ENCODE assay signal across 9 mouse cellular contexts in genomic region chr14:55761163-55761562, GRCm38 (mm10). TPM values are rescaled to one million over a fixed set of nuclear protein-coding genes. Genes with fewer than 3 reads are reported as not detected.
DNase-seq lines count a peak whose midpoint lies in the region; ATAC-seq and TF ChIP-seq lines count a peak whose summit lies in the region.
"Had no signal": no experiment of that assay in that cellular context is flagged by ENCODE, and none has a peak within 500 bp of the region (broad histone marks: within the 10 kb centered on the region; RNA-seq: fewer than 3 reads in every experiment).

Ltb4r2 (plus strand) TSS chr14:55761428.

- ATAC-seq in heart, embryonic 11.5 days (replicated peaks; ENCODE audit: insufficient number of reproducible peaks, low FRiP score, low TSS enrichment): no peak
- no peak for ATAC-seq in heart, embryonic 16.5 days (replicated peaks; ENCODE audit: extremely low read depth, insufficient read depth, low FRiP score)
- ATAC-seq in liver, embryonic 16.5 days (ENCODE audit: low read depth): no peak
- ATAC-seq: CD4-positive, CD25-positive, alpha-beta regulatory T cell, adult 4 months had no signal

- in situ Hi-C loops in ES-E14 (cut with MboI; ENCODE audit: low sequenced_read_pairs in 2 of 2, unreplicated experiment in 2 of 2): no loop called here

- no peaks in the 10 kb centered on the region for H3K36me3 ChIP-seq in heart, embryonic 11.5 days (ENCODE audit: control insufficient read depth, insufficient read depth, low read length)
- peaks cover 2% of the 10 kb centered on the region; the same call in 1 of the 2 replicates for H3K36me3 ChIP-seq in ES-E14 (ENCODE audit: control insufficient read depth, insufficient read depth, low read length, poor library complexity, severe bottlenecking)
- H3K36me3 ChIP-seq in heart, embryonic 16.5 days (ENCODE audit: control insufficient read depth, insufficient read depth): no peaks in the 10 kb centered on the region
- no peaks in the 10 kb centered on the region for H3K36me3 ChIP-seq in liver, embryonic 16.5 days (ENCODE audit: control insufficient read depth, insufficient read depth)

- DNase-seq in heart, postnatal 14 days: no peak
- DNase-seq in ES-E14 (ENCODE audit: low read depth, low spot score): no peak
- DNase-seq in adrenal gland, adult 2 months: no peak
- no peak for DNase-seq in cerebellum, postnatal 10 days
- no peak for DNase-seq in adrenal gland, postnatal 25 days

- H3K27me3 ChIP-seq in heart, embryonic 11.5 days (ENCODE audit: control insufficient read depth, insufficient read depth, low read length): peaks cover 20% of the 10 kb centered on the region
- H3K27me3 ChIP-seq in heart, embryonic 16.5 days (ENCODE audit: control insufficient read depth, insufficient read depth, low read length): peaks cover 13% of the 10 kb centered on the region
- peaks cover 30% of the 10 kb centered on the region for H3K27me3 ChIP-seq in liver, embryonic 16.5 days (ENCODE audit: control insufficient read depth, insufficient read depth, low read depth, low read length)

- H3K9me3 ChIP-seq in heart, embryonic 11.5 days (replicated peaks; ENCODE audit: control insufficient read depth, low read length): no peaks in the 10 kb centered on the region
- no peaks in the 10 kb centered on the region for H3K9me3 ChIP-seq in ES-E14 (ENCODE audit: control insufficient read depth, insufficient read depth, low read depth, low read length)
- no peaks in the 10 kb centered on the region for H3K9me3 ChIP-seq in heart, embryonic 16.5 days (replicated peaks; ENCODE audit: control insufficient read depth, low read length)
- H3K9me3 ChIP-seq in liver, embryonic 16.5 days (replicated peaks; ENCODE audit: control insufficient read depth, low read length): no peaks in the 10 kb centered on the region

- peak within 1 kb of the TSS; percentile 97 for H3K4me2 ChIP-seq in heart, embryonic 11.5 days
- H3K4me2 ChIP-seq in heart, embryonic 16.5 days (ENCODE audit: low read depth, low read length): peak within 1 kb of the TSS; percentile 96
- H3K4me2 ChIP-seq in liver, embryonic 16.5 days (ENCODE audit: low read depth, low read length): peak within 1 kb of the TSS; percentile 70

- 64% methylated on average over 6 of the region's 6 CpGs for WGBS in heart, embryonic 11.5 days (ENCODE audit: insufficient replicate concordance)
- WGBS in heart, embryonic 16.5 days: 72% methylated on average over 6 of the region's 6 CpGs
- 72% methylated on average over 6 of the region's 6 CpGs for WGBS in liver, embryonic 16.5 days (ENCODE audit: insufficient replicate concordance)

- peak within 1 kb of the TSS; percentile 50 for H3K4me3 ChIP-seq in heart, embryonic 11.5 days (ENCODE audit: low read depth, low read length)
- H3K4me3 ChIP-seq in ES-E14 (ENCODE audit: insufficient read depth in 1 of 2, low read depth in 1 of 2, low read length in 2 of 2, poor library complexity in 1 of 2, severe bottlenecking in 1 of 2): peak within 1 kb of the TSS; percentile 60 to 65
- peak within 1 kb of the TSS; percentile 68 for H3K4me3 ChIP-seq in heart, embryonic 16.5 days (ENCODE audit: low read length)
- peak within 1 kb of the TSS; percentile 56 for H3K4me3 ChIP-seq in liver, embryonic 16.5 days (ENCODE audit: low read depth, low read length)

- no peak within 1 kb of the TSS for H3K27ac ChIP-seq in heart, embryonic 11.5 days (ENCODE audit: low read depth, low read length)
- no peak within 1 kb of the TSS for H3K27ac ChIP-seq in ES-E14 (ENCODE audit: insufficient read depth, low read depth, low read length, poor library complexity, severe bottlenecking)
- H3K27ac ChIP-seq in heart, embryonic 16.5 days (ENCODE audit: low read length): no peak within 1 kb of the TSS
- peak within 1 kb of the TSS; percentile 35; the same call in 1 of the 2 replicates for H3K27ac ChIP-seq in liver, embryonic 16.5 days (ENCODE audit: low read length)

- H3K9ac ChIP-seq in heart, embryonic 11.5 days (ENCODE audit: low read depth, low read length): peak within 1 kb of the TSS; percentile 74
- peak within 1 kb of the TSS; percentile 43 for H3K9ac ChIP-seq in ES-E14 (ENCODE audit: insufficient read depth, low read depth, low read length, poor library complexity, severe bottlenecking)
- peak within 1 kb of the TSS; percentile 81 for H3K9ac ChIP-seq in heart, embryonic 16.5 days (ENCODE audit: low read length)
- peak within 1 kb of the TSS; percentile 61 for H3K9ac ChIP-seq in liver, embryonic 16.5 days (ENCODE audit: low read depth, low read length)

- H3K4me1 ChIP-seq in heart, embryonic 11.5 days (ENCODE audit: control insufficient read depth, insufficient read depth, low read length): peaks cover 17% of the 10 kb centered on the region
- peaks cover 0 to 4% of the 10 kb centered on the region in 2 experiments; a peak in 1 of 4 replicates for H3K4me1 ChIP-seq in ES-E14 (ENCODE audit: control insufficient read depth in 2 of 2, insufficient read depth in 2 of 2, low read length in 2 of 2, poor library complexity in 1 of 2)
- peaks cover 16% of the 10 kb centered on the region for H3K4me1 ChIP-seq in heart, embryonic 16.5 days (ENCODE audit: control insufficient read depth, insufficient read depth, low read length)
- H3K4me1 ChIP-seq in liver, embryonic 16.5 days (ENCODE audit: control insufficient read depth, low read depth, low read length): peaks cover 18% of the 10 kb centered on the region

- intact Hi-C loops in heart, postnatal 14 days (cut with DNase I): no loop called here

TF ChIP-seq in ES-E14, 5 proteins besides CTCF, POLR2A, EP300 and RAD21:
- TF ChIP-seq CHD2 (IDR thresholded peaks at IDR 0.05; ENCODE audit: low read depth, low read length) (no peak), HCFC1 (IDR thresholded peaks at IDR 0.05; ENCODE audit: borderline replicate concordance, insufficient read depth, low read length) (no peak), MAFK (IDR thresholded peaks at IDR 0.05; ENCODE audit: insufficient read depth, low read depth, low read length) (no peak), ZNF384 (IDR thresholded peaks at IDR 0.05; ENCODE audit: low read depth, low read length) (no peak), ZC3H11A (IDR thresholded peaks at IDR 0.05; ENCODE audit: borderline replicate concordance, low read depth, low read length) (no peak)

RNA-seq across cellular contexts. Expression of gene Ltb4r2, which starts in this region (rescaled TPM):
- 0.16 and 1.0 TPM in 2 replicates for polyA plus RNA-seq in heart, embryonic 11.5 days (2014; fragmentation: Nextera tagmentation; extraction: Ambion mirVana)
- under 1 TPM; 0.12 to 0.17 TPM for total RNA-seq in heart, postnatal 14 days (2021)
- total RNA-seq in ES-E14 (2012; rRNA removed): 1.5 and 7.1 TPM in 2 replicates
- polyA plus RNA-seq in heart, embryonic 16.5 days (2015; fragmentation: Nextera tagmentation; extraction: Ambion mirVana): 0.20 and 0.32 TPM in 2 replicates
- 0.38 and 0.40 TPM in 2 replicates for polyA plus RNA-seq in liver, embryonic 16.5 days (2015; fragmentation: Nextera tagmentation; extraction: Ambion mirVana)
- under 1 TPM in 1 of 2 experiments, not detected in 1; 0.14 TPM for total RNA-seq in adrenal gland, adult 2 months (2021)
- 0.39 TPM in 1 of 2 replicates, not detected in the other for polyA plus RNA-seq in adrenal gland, adult 2 months (2012; rRNA removed)
- total RNA-seq in adrenal gland, postnatal 25 days (2021): 0.12 TPM in 1 of 2 replicates, not detected in the other
